Mouse (Mus musculus) gastrocnemius, adult 18-20 months (tissue): Measurements from ENCODE around the gene Aox3. TPM values are rescaled to one million over a fixed set of nuclear protein-coding genes. Genes with fewer than 3 reads are reported as not detected.

Experiments used
- DNase-seq: peaks from one replicate; pipeline ENCODE4 v3.0.0; 2021; ENCODE audit warnings: low spot score
- total RNA-seq, 2 experiments: library from RNA; stranded (reverse); gene quantifications; 2 replicates each; pipeline ENCODE4 v1.2.3; 2021

Gene Aox3
- total RNA-seq, 2 experiments from 2014 or later = 0.75 to 1.9 TPM

DNA sequence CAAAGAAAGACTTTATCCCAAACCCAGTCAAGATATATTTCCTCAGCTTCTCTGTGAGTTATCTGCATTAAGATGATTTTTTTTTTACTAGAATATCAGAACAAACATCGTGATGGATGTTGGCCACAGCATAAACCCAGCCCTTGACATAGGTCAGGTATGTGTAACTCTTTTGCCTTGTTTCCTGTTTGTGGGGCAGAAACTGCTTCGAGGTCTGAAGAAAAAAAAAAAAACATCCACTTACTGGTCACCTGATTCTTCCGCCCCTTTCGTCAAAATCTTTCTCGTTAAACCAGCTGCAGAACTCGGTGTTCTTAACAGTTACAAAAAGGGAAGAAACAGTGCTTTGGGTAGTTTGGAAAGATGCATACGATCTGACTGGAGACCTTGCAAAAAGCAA is 10.4 kb upstream of the Aox3 start:
- DNase-seq = no peak

DNA sequence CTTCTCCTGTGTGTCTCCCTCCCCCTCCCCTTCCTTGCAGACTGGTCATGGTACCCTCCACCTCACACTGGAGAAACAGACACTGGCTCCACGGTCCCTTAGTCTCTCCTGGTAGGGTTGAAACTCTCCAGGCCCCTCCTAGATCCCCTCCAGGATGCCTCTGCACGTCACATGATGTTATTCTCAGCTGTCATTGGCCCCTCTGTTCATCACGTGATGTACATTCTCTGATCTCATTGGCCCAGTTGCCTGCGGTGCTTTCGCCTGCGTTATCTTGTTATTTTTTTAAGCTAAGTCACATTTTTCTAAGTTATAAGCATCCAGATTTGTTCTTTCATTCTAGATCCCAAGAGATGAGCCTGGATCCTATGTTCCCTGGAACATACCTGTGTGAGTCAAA is 7.2 kb upstream of the Aox3 start:
- no peak for DNase-seq

DNA sequence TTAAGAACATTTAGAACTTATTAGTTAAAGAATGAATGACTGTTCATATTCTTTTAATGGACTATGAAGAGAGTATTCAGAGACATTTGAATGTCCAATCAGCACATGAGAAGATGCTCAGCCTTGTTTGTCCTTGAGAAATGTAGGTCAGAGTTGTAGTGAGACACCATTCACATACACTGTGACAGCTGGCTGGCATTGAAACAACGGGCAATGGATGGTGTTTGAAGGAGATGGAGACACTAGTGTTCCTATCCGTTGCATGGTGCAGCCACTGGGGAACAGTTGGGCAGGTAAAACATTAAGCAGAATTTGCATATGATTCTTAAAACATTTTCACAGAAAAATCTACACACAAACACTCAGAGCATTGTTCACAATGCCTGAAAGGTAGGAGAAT is 5.9 kb upstream of the Aox3 start:
- no peak for DNase-seq

DNA sequence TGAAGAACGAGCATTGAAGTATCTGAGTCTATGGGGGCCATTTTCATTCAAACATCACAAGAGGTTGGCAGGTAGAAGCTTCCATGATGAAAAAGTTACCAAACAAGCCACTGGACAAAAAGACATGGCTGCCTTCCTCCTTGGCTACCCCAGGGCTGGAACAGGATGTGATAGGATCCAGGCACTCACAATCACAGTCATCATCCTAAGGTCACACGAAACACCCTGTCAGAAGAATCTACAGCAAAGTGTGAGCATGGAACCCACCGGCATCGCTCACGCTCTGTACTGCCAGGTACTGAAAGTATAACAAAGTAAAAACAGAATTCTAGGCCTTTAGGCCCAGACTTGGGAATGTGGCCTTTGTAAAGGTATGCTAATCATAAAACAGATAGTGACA is 2.7 kb upstream of the Aox3 start:
- no peak for DNase-seq

DNA sequence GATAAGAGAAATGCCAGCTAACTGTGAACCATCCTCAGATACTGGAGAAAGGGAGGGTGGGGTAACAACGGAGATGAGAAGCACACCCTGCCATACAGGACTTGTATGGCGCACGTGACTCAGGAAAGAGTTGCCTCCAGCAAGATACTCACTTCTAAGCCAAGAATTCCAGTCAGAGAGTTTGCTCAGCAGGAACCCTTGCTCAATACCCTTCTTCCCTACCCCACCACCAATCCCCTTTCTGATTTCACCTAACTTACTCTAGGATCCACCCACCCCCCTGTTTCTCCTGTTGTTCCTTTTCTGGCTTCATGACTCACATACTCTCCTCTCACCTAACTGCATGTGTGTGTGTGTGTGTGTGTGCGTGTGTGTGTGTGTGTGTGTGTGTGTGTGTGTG is 1.6 kb upstream of the Aox3 start:
- DNase-seq = no peak

DNA sequence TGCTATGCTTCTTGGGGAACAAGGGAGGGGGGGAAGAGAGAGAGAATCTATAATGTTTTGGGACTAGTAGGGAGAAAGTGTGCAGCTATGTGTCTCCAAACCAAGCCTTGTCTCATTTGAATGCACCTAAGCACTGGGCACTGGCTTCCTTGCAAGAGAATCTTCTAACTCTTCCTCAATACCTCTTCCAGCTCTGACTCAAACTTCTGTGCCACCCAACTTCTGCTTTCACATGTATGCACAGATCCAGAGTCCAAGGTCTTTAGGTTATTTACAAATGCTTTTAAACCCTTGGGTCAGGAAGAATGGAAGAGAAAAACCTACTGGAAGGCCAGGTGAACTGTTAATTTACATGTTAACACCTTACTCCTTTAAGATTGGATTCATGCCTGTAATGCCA is 511 bp downstream of the Aox3 start:
- no peak for DNase-seq

DNA sequence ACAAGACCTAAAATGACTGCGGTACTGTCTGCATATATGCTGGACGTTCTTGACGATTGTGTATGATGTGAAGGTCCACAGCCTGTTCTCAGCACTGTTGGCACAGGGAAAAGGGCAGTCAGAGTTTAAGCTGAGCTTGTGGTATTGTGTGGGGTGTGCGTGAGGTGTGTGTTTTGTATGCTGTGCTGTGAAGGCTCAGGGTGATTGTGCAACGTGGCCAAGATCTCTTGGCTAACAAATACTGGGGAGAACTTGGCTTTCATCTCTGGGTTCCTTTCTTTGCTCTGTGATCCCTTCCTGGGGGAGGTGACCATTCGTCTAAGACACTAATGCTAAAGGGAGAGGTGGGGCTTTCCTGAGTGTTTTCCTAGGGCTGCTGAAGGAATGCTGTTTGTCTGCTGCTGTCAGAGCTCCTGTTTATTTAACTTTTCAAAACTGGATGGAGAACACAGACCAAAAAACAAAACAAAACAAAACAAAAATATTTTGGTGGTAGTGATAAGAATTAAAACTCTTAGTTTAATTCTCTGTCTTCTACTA is 1.2 kb downstream of the Aox3 start:
- no peak for DNase-seq

DNA sequence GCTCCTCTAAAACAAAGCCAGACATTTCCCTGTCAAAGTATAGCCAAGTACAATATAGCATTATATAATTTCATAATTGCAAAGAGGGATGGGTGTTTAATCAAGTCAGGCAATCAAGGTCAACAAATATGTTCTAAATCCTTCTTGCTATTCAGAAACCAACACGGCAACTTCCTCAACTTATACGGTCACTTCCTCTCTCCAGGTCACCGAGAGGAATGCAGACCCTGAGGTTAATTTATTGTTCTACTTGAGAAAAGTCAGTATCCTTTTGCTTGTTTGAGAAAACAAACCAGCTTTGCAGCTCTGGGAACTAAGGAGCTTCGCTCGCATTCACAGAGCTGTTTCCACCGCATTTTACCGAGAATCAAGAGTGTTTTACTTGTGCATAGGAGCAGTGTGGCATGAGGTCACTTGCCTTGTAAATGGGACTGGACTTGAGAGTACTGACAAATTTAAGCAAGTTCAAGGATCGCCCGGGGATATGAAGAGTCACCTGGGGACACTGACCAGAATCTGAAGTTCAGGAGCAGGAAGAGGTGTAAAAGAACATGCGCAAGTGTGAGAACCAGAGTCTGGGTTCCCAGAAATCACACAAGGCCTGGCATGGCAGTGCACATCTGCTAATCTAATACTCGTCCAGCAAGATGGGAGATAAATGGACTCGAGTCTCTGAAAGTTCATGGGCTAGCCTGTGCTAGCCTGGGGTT is 1.9 kb downstream of the Aox3 start:
- DNase-seq = no peak

DNA sequence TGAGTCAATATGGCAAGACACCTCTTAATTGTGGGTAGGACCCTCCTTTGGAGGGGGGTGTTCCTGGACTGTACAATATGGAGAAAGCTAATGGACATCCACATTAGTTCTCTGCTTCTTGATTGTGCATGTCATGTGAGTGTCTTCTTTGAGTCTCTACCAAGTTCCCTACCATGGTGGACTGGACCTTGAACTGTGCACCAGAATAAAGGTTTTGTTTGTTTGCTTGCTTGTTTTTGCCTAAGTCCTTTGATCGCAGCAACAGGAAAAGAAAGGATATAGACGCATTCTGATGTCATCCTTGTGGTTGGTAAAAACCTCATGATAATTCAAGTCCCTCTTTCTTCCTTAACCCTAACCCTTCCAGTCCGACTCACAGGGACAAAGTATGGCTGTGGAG is 5.3 kb downstream of the Aox3 start:
- DNase-seq = no peak

DNA sequence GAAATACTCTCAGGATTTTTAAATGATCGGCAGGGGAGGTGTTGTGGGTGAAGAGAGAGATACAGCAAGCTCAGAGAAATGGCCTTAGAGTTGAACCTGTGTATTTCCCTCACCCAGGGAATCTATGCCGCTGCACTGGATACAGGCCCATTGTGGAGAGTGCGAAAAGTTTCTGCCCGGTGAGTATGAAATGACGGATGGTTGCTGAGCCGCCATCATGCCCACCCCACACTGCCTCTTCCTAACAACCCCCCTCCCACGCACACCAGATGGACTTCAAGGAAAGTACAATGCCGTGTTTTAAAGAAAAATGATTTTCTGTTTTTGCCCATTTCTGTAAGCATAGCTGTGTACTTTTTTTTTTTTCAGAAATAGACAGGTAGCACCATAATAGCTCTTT is 12.0 kb downstream of the Aox3 start:
- no peak for DNase-seq

DNA sequence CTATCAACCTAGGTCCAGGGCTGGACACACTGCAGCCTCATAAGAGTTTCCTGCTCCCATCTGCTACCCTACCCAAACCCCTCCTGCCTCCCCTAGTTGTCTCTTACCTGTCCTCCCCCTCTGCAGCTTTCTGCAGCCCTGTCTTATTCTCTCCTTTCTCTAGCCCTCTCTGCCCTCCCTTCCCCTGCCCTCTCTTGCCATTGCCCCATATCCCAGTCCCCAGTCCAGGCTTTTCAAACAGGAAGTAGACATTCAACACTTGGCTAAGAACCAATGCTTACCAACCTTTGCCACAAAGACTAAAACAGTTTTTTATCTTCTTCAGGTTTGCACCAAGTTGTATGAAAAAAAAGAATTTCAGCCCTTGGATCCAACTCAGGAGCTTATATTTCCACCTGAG is 25.0 kb downstream of the Aox3 start:
- no peak for DNase-seq

DNA sequence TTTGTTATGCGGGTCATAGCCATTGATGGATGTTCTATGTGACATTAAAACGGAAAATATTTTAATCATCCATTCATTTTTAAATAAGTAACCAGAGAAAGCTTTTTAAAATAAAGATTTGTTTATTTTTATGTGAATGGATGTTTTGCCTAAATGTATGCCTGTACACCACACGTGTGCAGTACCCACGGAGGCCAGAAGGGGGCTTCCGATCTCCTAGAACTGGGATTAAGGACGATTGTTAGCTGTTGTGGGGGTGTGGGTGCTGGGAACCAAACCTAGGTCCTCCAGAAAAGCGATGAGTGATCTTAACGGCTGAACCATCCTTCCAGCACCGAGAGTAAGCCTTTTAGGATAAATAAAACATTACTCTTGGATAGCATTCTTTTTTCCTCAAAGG is 26.1 kb downstream of the Aox3 start:
- DNase-seq = no peak

DNA sequence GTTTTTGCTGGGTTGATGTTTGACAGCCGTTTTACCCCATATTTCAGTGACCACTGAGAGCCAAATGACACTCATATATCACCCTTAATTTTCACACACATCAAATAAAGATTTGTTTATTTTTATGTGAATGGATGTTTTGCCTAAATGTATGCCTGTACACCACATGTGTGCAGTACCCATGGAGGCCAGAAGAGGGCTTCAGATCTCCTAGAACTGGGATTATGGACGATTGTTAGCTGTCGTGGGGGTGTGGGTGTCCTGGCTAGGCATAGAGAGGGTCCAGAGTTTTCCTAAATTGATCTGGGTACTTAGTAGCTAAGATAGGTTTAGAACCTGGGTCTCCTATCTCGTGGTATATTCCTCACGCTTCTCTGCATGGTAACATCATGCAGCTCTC is 27.7 kb downstream of the Aox3 start:
- no peak for DNase-seq

DNA sequence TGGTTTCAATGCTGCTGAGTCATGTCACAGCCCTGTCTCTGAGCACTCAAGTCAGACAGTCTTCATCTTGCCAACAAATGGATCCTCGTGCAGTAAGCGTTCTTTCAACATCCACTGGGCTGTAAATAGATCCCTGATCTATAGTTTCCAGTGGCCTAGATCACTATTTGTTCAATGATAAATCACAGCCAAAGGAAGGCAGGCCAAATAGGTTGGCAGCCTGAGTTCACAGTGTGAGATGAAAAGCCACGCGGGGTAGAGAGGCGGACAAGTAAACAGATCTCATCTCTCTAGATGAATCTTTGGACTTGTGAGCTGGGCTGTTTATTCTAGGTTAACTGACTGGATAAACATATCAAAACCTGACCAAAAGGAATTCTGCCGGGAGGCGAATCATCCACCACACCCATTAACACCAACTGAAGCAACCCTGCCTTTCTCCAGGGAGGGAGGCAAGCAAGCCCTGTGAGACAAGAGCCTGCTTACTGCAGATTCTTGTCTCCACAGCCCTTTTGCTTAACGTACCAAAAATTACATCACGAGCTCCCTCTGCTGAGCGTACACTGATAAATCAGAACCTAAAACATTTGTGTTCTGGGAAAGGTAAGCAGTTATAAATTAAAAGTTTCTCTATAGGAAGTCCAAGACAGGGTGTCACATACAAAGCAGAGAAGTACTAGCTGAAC is 31.6 kb downstream of the Aox3 start:
- no peak for DNase-seq

DNA sequence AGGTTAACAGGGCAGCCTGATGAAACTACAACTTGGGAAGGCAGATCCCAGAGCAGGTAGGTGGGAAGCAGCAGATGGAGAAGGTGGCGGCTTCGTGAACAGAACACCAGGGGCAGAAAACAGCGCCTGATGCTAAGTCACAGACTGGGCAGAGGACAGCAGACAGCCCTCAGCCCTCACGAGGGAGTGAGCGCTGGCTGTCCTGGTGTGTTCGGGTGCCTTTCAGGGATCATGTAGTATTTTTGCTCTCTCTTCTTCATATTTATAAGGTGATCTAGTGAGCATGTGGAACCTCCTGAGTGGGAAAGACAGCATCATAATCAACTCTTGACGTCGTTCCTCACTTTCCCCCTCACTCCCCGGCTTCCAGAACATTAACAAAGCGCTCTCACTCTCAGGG is 33.1 kb downstream of the Aox3 start:
- DNase-seq = no peak

DNA sequence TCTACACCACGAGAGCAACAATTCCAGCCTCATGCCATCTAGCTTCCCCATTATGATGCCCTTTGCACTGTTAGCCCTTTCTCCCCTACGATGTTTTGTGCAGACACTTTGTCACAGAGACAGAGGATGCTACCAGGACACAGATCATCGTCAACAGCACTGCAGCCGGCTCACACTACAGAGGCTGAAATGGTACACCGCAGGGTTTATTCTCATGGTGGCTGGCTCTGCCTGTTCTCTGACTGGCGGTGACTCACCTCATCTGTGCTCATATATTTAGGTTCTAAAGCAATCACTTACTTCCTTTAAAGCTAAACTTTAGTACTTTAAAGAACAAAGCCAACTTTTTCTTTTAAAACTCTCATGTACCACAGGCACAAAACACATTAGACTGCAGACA is 34.8 kb downstream of the Aox3 start:
- no peak for DNase-seq

DNA sequence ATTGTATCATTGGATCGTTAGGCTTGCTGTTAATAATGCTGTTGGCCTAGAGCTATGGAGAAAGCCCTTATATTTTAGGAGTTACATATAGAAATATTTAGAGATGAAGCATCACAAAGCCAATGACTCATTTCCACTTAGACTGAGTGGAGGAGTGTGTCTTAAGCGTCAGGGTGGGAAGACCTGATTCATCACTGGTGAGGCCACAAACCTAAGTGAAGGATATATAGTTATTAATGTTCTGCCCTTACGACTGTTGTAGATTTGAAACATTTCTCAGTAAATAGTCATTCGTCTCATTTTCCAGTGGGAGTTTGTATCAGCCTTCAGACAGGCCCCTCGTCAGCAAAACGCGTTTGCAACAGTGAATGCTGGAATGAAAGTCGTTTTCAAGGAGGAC is 39.3 kb downstream of the Aox3 start:
- no peak for DNase-seq

DNA sequence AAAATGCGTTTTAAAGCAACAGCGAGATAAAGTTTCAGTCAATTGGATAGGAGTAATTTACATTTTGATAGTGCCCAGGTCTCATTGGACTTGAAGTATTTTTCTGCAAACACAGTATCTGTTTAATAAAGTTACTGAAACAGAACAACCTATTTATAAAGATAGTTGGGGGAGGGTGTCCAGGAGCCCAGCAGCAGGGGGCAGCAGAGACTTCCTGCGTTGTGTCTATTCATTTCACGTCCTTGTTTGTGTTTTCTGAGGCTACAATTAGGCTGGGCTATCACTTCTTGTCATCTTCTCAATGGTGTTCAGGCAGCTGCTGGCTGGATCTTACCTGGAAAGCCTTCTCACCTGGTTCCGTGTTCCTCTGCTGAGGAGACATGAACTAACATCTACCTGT is 43.8 kb downstream of the Aox3 start:
- peak; percentile 32 for DNase-seq

DNA sequence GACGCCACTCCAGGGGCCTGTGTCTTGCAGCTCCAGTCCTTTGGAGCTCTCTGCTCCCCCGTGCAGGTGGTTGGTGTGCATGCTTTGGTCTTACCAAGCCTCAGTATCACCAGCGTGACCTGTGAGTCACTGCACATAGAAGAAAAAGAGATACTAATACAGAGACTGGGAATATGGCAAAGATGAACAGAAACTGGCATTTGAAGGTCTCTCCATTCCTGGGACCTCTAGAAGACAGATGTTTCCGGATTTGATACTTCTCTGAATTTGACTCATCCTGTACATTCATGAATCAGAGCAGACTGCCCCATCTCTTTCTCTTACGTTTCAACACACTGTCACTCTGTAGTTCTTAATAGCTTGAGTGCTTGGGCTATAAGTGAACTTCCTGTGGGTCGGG is 57.0 kb downstream of the Aox3 start:
- DNase-seq = no peak

DNA sequence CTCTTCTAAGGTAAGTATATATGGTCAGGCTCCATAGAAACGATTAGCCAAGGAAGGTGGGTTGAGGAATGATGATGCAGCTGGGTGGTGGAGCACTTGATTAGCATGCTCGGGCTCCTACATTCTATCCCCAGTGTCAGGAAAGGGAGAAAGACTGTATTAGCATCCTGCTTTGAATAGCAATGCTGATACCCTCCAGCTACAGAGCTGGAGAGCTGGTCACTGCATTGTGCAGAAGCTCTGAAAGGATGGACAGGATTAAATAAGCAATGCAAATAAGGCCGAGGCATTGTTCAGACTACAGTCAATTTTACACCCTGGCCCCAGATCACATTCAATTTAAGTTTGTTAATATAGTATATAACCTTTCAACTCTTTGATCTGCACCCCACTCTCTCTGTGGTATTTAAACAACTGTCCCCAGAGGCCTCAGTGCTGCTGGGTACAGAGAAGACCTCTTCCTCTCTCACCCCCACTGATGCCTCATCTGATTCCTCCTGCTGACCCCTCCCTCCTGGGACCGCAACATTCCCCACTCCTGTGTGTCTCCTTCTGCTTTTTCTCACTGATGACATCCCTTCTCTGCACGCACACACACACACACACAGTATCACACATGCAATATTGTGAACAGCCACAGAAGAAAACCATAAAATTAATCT is 75.7 kb downstream of the Aox3 start:
- DNase-seq = no peak

DNA sequence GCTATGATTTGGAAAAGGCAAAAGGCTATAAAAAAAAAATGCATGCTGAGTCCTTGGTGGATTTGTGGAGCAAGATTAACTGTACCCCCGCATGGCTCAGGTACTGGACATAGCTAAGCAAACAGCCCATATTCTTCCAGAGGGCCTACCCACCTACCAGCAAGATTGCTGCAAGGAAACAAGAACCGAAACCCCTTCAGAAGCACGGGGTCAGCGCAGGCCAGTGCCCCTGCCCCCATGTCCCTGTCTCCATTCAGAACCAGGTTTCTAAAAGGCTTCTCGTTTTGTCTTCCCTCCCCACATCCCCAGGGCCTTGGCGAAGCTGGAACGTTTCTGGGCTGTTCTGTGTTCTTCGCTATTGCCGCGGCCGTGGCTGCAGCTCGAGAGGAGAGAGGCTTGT is 81.4 kb downstream of the Aox3 start:
- no peak for DNase-seq

DNA sequence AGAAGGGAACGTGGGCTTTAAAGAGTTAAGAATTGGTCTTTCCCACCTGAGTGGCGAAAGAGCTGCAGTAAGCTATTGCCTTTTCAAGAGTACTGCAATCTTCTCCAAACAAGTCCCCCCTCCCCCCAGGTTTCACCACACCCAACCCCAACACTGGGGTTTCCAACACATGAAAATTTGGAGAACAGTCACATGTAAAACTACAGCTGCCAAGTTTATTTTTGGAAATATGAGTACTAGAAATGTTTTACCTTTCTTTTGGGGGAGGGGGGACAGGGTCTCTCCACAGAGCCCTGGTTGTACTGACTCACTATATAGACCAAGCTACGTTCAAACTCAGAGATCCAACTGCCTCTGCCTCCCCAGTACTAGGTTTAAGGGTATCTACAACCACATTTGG is 82.1 kb downstream of the Aox3 start:
- DNase-seq = no peak

DNA sequence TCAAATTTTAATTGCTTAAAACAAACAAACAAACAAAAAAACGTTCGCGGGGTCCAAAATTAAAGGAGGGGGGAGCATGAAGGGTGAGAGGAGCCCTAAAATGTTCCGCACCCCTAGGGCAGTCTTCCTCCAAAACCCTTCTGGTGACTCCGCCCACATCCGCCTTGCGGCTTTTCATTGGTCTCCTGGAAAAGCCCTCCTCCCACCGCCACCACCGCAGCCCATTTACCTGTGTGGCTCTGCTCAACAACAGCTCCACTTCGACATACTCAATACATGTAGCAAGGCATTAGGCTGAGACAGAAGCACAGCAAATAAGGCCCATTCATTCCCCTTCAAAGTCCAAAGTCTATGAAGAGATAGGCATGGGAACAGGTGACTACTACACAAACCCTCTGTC is 82.6 kb downstream of the Aox3 start:
- no peak for DNase-seq
